18 mouse cellular contexts compared by ENCODE assay signal in the genomic region with DNA sequence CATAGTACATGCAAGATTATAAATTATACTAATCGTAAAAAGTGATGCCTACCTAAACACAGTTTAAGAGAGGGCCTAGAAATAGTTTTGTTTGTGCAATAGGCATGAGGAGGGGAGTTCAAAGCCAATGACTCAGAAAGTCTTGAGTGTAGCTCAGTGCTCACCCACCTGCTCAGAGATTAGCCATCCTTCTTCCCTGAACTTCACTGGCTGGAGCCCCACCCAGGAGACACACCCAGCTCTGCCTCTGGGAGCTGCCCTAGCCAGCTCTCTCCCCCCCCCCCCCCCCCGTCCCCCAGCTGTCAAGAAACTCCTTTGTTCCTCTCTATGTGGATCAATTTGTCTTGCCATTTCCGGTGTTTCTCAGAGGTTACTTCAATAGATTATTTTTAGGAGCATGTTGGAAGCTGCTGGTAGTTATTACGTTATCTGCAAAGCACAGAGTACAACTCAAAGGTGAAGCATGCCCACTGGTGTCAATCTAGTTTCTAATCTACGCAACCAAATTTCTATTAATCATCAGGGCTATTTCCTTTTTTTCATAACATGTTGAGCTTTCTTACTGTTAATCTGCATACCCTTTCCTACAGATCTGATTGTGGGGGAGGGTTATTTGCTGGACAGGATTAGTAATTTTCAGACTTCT.
A peak's percentile ranks its signal among the peaks of the same experiment; 100 is the strongest.
DNase-seq lines count a peak whose midpoint lies in the region; ATAC-seq lines count a peak whose summit lies in the region.
"Had no signal": no experiment of that assay in that cellular context is flagged by ENCODE, and none has a peak within 500 bp of the region (broad histone marks: within the 10 kb centered on the region; RNA-seq: fewer than 3 reads in every experiment).

No protein-coding gene starts in this region.

- no peaks in the 10 kb centered on the region for H3K9me3 ChIP-seq in kidney, embryonic 16.5 days (ENCODE audit: low read length)
- H3K9me3 ChIP-seq in kidney, embryonic 15.5 days (replicated peaks) = no peaks in the 10 kb centered on the region
- H3K9me3 ChIP-seq in hindbrain, embryonic 10.5 days = no peaks in the 10 kb centered on the region
- no peaks in the 10 kb centered on the region for H3K9me3 ChIP-seq in hindbrain, embryonic 12.5 days (replicated peaks)
- H3K9me3 ChIP-seq: heart, embryonic 15.5 days; limb, embryonic 10.5 days had no signal

- H3K36me3 ChIP-seq in kidney, embryonic 16.5 days (ENCODE audit: insufficient read depth, low read length) = no peaks in the 10 kb centered on the region
- H3K36me3 ChIP-seq in kidney, embryonic 15.5 days = no peaks in the 10 kb centered on the region
- H3K36me3 ChIP-seq in hindbrain, embryonic 10.5 days = no peaks in the 10 kb centered on the region
- no peaks in the 10 kb centered on the region for H3K36me3 ChIP-seq in hindbrain, embryonic 12.5 days
- H3K36me3 ChIP-seq: heart, embryonic 15.5 days; limb, embryonic 10.5 days had no signal

- H3K27ac ChIP-seq in kidney, embryonic 16.5 days (ENCODE audit: low read length) = no peak overlapping the region
- no peak overlapping the region for H3K27ac ChIP-seq in kidney, embryonic 15.5 days
- no peak overlapping the region for H3K27ac ChIP-seq in hindbrain, embryonic 10.5 days
- H3K27ac ChIP-seq in hindbrain, embryonic 12.5 days = no peak overlapping the region
- H3K27ac ChIP-seq: heart, embryonic 15.5 days; limb, embryonic 10.5 days; macrophage had no signal

- peak; percentile 16 for DNase-seq in c-Kit-positive CD71-positive TER-119-negative erythroid progenitor cells, embryonic 14.5 days (ENCODE audit: low read depth)
- DNase-seq in liver = peak; percentile 73
- no peak for DNase-seq in hindbrain, embryonic 10.5 days (ENCODE audit: low spot score)
- no peak for DNase-seq in gastrocnemius, postnatal 25 days
- DNase-seq: cerebellum, adult 11-12 months; kidney, postnatal 10 days; layer of hippocampus, adult 9-11 months; retina, postnatal 1 day; spleen, adult 18-20 months had no signal

- H3K9ac ChIP-seq in kidney, embryonic 16.5 days (replicated peaks; ENCODE audit: low read length) = no peak overlapping the region
- no peak overlapping the region for H3K9ac ChIP-seq in kidney, embryonic 15.5 days
- no peak overlapping the region for H3K9ac ChIP-seq in hindbrain, embryonic 12.5 days
- H3K9ac ChIP-seq: heart, embryonic 15.5 days had no signal

- WGBS in kidney, embryonic 16.5 days = 48% methylated on average over 5 of the region's 5 CpGs
- 51% methylated on average over 5 of the region's 5 CpGs for WGBS in kidney, embryonic 15.5 days
- WGBS in hindbrain, embryonic 10.5 days = 64% methylated on average over 5 of the region's 5 CpGs
- WGBS in hindbrain, embryonic 12.5 days = 60% methylated on average over 5 of the region's 5 CpGs

- no peaks in the 10 kb centered on the region; the same call in 1 of the 2 replicates for H3K4me1 ChIP-seq in kidney, embryonic 16.5 days (ENCODE audit: insufficient read depth, low read length)
- H3K4me1 ChIP-seq in kidney, embryonic 15.5 days = no peaks in the 10 kb centered on the region
- H3K4me1 ChIP-seq in hindbrain, embryonic 10.5 days (replicated peaks) = 0 out of 2 replicates have a peak, but pooled peaks cover 4% of the 10 kb centered on the region
- H3K4me1 ChIP-seq in hindbrain, embryonic 12.5 days = no peaks in the 10 kb centered on the region
- H3K4me1 ChIP-seq: limb, embryonic 10.5 days had no signal

- ATAC-seq in kidney, embryonic 16.5 days (ENCODE audit: low FRiP score, low TSS enrichment) = peak; percentile 51
- no peak for ATAC-seq in kidney, embryonic 15.5 days (replicated peaks; ENCODE audit: low FRiP score)
- peak; percentile 74 for ATAC-seq in megakaryocyte-erythroid progenitor cell, adult 5-6 weeks (replicated peaks; ENCODE audit: low FRiP score, low TSS enrichment, poor library complexity, severe bottlenecking)
- no peak for ATAC-seq in hindbrain, embryonic 12.5 days (ENCODE audit: low FRiP score)
- ATAC-seq: forebrain, embryonic 16.5 days; hindbrain, embryonic 16.5 days had no signal

- no peaks in the 10 kb centered on the region for H3K27me3 ChIP-seq in kidney, embryonic 16.5 days (ENCODE audit: insufficient read depth, low read length)
- no peaks in the 10 kb centered on the region for H3K27me3 ChIP-seq in kidney, embryonic 15.5 days
- no peaks in the 10 kb centered on the region for H3K27me3 ChIP-seq in hindbrain, embryonic 10.5 days (ENCODE audit: insufficient read depth, poor library complexity, severe bottlenecking)
- no peaks in the 10 kb centered on the region for H3K27me3 ChIP-seq in hindbrain, embryonic 12.5 days
- H3K27me3 ChIP-seq: heart, embryonic 15.5 days had no signal

- H3K4me2 ChIP-seq in kidney, embryonic 16.5 days (replicated peaks; ENCODE audit: low read depth, low read length) = no peak overlapping the region
- no peak overlapping the region for H3K4me2 ChIP-seq in kidney, embryonic 15.5 days
- no peak overlapping the region for H3K4me2 ChIP-seq in hindbrain, embryonic 12.5 days (replicated peaks)
- H3K4me2 ChIP-seq: heart, embryonic 15.5 days had no signal

- H3K4me3 ChIP-seq in kidney, embryonic 16.5 days (ENCODE audit: low read length) = no peak overlapping the region
- no peak overlapping the region for H3K4me3 ChIP-seq in kidney, embryonic 15.5 days (replicated peaks)
- no peak overlapping the region for H3K4me3 ChIP-seq in hindbrain, embryonic 10.5 days
- no peak overlapping the region for H3K4me3 ChIP-seq in hindbrain, embryonic 12.5 days
- H3K4me3 ChIP-seq: heart, embryonic 15.5 days; limb, embryonic 10.5 days had no signal

Comparison
In these comparisons a context has a peak if more than half of its experiments do, and no peak if none do; other contexts are left out.
1. ATAC-seq: peak in kidney, embryonic 16.5 days (single experiment) and megakaryocyte-erythroid progenitor cell, adult 5-6 weeks (single experiment); none in kidney, embryonic 15.5 days (single experiment) and hindbrain, embryonic 12.5 days (single experiment).
2. DNase-seq: peak in c-Kit-positive CD71-positive TER-119-negative erythroid progenitor cells, embryonic 14.5 days (single experiment) and liver (single experiment); none in hindbrain, embryonic 10.5 days (single experiment) and gastrocnemius, postnatal 25 days (single experiment).